Mouse (Mus musculus) liver, embryonic 11.5 days (tissue): ENCODE data around the gene Lrrc26. TPM values are rescaled to one million over a fixed set of nuclear protein-coding genes. Genes with fewer than 3 reads are reported as not detected.

Experiments
- ATAC-seq: fragments of 200-750 bp; cut with Nextera tagmentation; replicated peaks from 2 replicates; pipeline ENCODE4 v1.8.0; 2017; ENCODE audit warnings: moderate number of reproducible peaks, mild to moderate bottlenecking, moderate TSS enrichment, moderate library complexity; ENCODE audit not compliant: low FRiP score
- DNase-seq: peaks from one replicate; pipeline ENCODE4 v3.0.0-alpha.2; 2017; ENCODE audit warnings: low spot score
- H3K27ac ChIP-seq: fragments of 300-500 bp; sonication (generic); 2 replicates; pipeline ENCODE4 v1.5.1; 2014; ENCODE audit warnings: mild to moderate bottlenecking, low read depth, low read length, control low read depth
- H3K27me3 ChIP-seq: fragments of 300-500 bp; sonication (generic); replicated peaks from 2 replicates; pipeline ENCODE4 v1.6.1; 2014; ENCODE audit warnings: low read length, mixed read lengths; ENCODE audit not compliant: control insufficient read depth, insufficient read depth
- H3K36me3 ChIP-seq: fragments of 300-500 bp; sonication (generic); 2 replicates; pipeline ENCODE4 v1.6.1; 2014; ENCODE audit warnings: mild to moderate bottlenecking, low read length, moderate library complexity, mixed read lengths; ENCODE audit not compliant: control insufficient read depth, insufficient read depth
- H3K4me1 ChIP-seq: fragments of 300-500 bp; sonication (generic); replicated peaks from 2 replicates; pipeline ENCODE4 v1.6.1; 2014; ENCODE audit warnings: low read length, mixed read lengths; ENCODE audit not compliant: control insufficient read depth, insufficient read depth
- H3K4me2 ChIP-seq: fragments of 300-500 bp; sonication (generic); 2 replicates; pipeline ENCODE4 v1.6.1; 2014; ENCODE audit warnings: mild to moderate bottlenecking, control low read depth, moderate library complexity
- H3K4me3 ChIP-seq: fragments of 300-500 bp; sonication (generic); 2 replicates; pipeline ENCODE4 v1.5.1; 2014; ENCODE audit warnings: low read depth, low read length, control low read depth
- H3K9ac ChIP-seq: fragments of 300-500 bp; sonication (generic); 2 replicates; pipeline ENCODE4 v1.6.1; 2014; ENCODE audit warnings: low read depth, low read length, control low read depth
- H3K9me3 ChIP-seq: fragments of 300-500 bp; sonication (generic); 2 replicates; pipeline ENCODE4 v1.6.1; 2016; ENCODE audit warnings: low read length, inconsistent platforms, mixed read lengths; ENCODE audit not compliant: control insufficient read depth
- WGBS: fragments of 180-500 bp; shearing (Covaris S2); extraction: QIAGEN DNeasy Blood & Tissue Kit; methylation state at CpG from one replicate; pipeline ENCODE4 v1.1.7; 2014; 5-methylcytosine and 5-hydroxymethylcytosine counted together
- polyA plus RNA-seq: library from polyadenylated mRNA; unstranded; fragments of >200 nt; fragmentation: Nextera tagmentation; extraction: Ambion mirVana; gene quantifications from 2 replicates; pipeline ENCODE4 v1.2.1, GENCODE M21; 2014

Gene Lrrc26
- polyA plus RNA-seq, 1 experiment from 2014 or later, result not detected

GRCm38 (mm10) chr2:25263623-25264285 is 26.0 kb upstream of the Lrrc26 start:
- H3K27ac ChIP-seq, result no peak overlapping the region
- no peaks in the 10 kb centered on the region for H3K9me3 ChIP-seq
- H3K27me3 ChIP-seq, result peaks cover 3% of the 10 kb centered on the region; the same call in 1 of the 2 replicates
- peak overlapping the region; percentile 75 for H3K4me3 ChIP-seq
- H3K4me1 ChIP-seq, result peaks cover 32% of the 10 kb centered on the region
- no peaks in the 10 kb centered on the region for H3K36me3 ChIP-seq
- peak overlapping the region; percentile 63 for H3K9ac ChIP-seq
- peak overlapping the region; percentile 69 for H3K4me2 ChIP-seq
- DNase-seq (no peak), ATAC-seq (no peak)
- 30% methylated on average over 12 of the region's 12 CpGs for WGBS

GRCm38 (mm10) chr2:25264286-25264660 is 25.4 kb upstream of the Lrrc26 start:
- Histone ChIP-seq H3K36me3 (no peaks in the 10 kb centered on the region), H3K27me3 (peaks cover 3% of the 10 kb centered on the region; the same call in 1 of the 2 replicates), H3K9me3 (no peaks in the 10 kb centered on the region), H3K9ac (peak overlapping the region; percentile 20), H3K4me3 (peak overlapping the region; percentile 75), H3K27ac (no peak overlapping the region), H3K4me1 (peaks cover 32% of the 10 kb centered on the region), H3K4me2 (peak overlapping the region; percentile 69)
- no peak for ATAC-seq
- DNase-seq, result no peak
- WGBS, result 66% methylated on average over 5 of the region's 5 CpGs

GRCm38 (mm10) chr2:25264851-25265250 is 24.9 kb upstream of the Lrrc26 start:
- H3K27me3 ChIP-seq, result peaks cover 3% of the 10 kb centered on the region; the same call in 1 of the 2 replicates
- H3K4me1 ChIP-seq, result peaks cover 32% of the 10 kb centered on the region

GRCm38 (mm10) chr2:25265897-25266656 is 23.6 kb upstream of the Lrrc26 start:
- Histone ChIP-seq H3K9ac (peak overlapping the region; percentile 42; the same call in 1 of the 2 replicates), H3K36me3 (peaks cover 8% of the 10 kb centered on the region), H3K9me3 (no peaks in the 10 kb centered on the region), H3K4me1 (peaks cover 35% of the 10 kb centered on the region), H3K4me3 (peak overlapping the region; percentile 18; the same call in 1 of the 2 replicates), H3K4me2 (peak overlapping the region; percentile 60), H3K27ac (0 out of 2 replicates have a peak overlapping the region, but pooled peaks have one; percentile 19), H3K27me3 (peaks cover 3% of the 10 kb centered on the region; the same call in 1 of the 2 replicates)
- DNase-seq (no peak), ATAC-seq (no peak)
- WGBS, result 53% methylated on average over 6 of the region's 6 CpGs

More at GRCm38 (mm10) chr2:25264851-25265250, 24.9 kb upstream of the Lrrc26 start:
- H3K27ac ChIP-seq, result no peak overlapping the region
- H3K9me3 ChIP-seq, result no peaks in the 10 kb centered on the region
- peak overlapping the region; percentile 69 for H3K4me2 ChIP-seq
- H3K4me3 ChIP-seq, result peak overlapping the region; percentile 75; the same call in 1 of the 2 replicates
- 76% methylated on average over 3 of the region's 3 CpGs for WGBS
- H3K36me3 ChIP-seq, result peaks cover 2% of the 10 kb centered on the region
- ATAC-seq, result no peak
- DNase-seq, result no peak
- 0 out of 2 replicates have a peak overlapping the region, but pooled peaks have one; percentile 27 for H3K9ac ChIP-seq

- no peak for ATAC-seq
- peak overlapping the region; percentile 60 for H3K4me2 ChIP-seq
- no peaks in the 10 kb centered on the region for H3K9me3 ChIP-seq
- WGBS, result 37% methylated on average over 2 of the region's 2 CpGs
- H3K9ac ChIP-seq, result 0 out of 2 replicates have a peak overlapping the region, but pooled peaks have one; percentile 42
- H3K4me1 ChIP-seq, result peaks cover 40% of the 10 kb centered on the region
- DNase-seq, result no peak
- H3K36me3 ChIP-seq, result peaks cover 8% of the 10 kb centered on the region
- H3K4me3 ChIP-seq, result no peak overlapping the region
- peak overlapping the region; percentile 35; the same call in 1 of the 2 replicates for H3K27ac ChIP-seq
- peaks cover 3% of the 10 kb centered on the region; the same call in 1 of the 2 replicates for H3K27me3 ChIP-seq
Observed at GRCm38 (mm10) chr2:25266720-25267119, 23.0 kb upstream of the Lrrc26 start.

GRCm38 (mm10) chr2:25267241-25267640 is 22.5 kb upstream of the Lrrc26 start:
- peak overlapping the region; percentile 60; the same call in 1 of the 2 replicates for H3K4me2 ChIP-seq
- H3K4me3 ChIP-seq, result no peak overlapping the region
- peak overlapping the region; percentile 35; the same call in 1 of the 2 replicates for H3K27ac ChIP-seq
- no peak for DNase-seq
- no peak for ATAC-seq
- peaks cover 40% of the 10 kb centered on the region for H3K4me1 ChIP-seq
- H3K27me3 ChIP-seq, result peaks cover 3% of the 10 kb centered on the region; the same call in 1 of the 2 replicates
- H3K9ac ChIP-seq, result peak overlapping the region; percentile 31; the same call in 1 of the 2 replicates
- H3K9me3 ChIP-seq, result no peaks in the 10 kb centered on the region
- peaks cover 8% of the 10 kb centered on the region for H3K36me3 ChIP-seq

- Histone ChIP-seq H3K4me2 (no peak overlapping the region; the same call in 1 of the 2 replicates), H3K36me3 (peaks cover 8% of the 10 kb centered on the region), H3K4me3 (no peak overlapping the region), H3K9ac (no peak overlapping the region), H3K27ac (no peak overlapping the region), H3K9me3 (no peaks in the 10 kb centered on the region), H3K27me3 (peaks cover 3% of the 10 kb centered on the region; the same call in 1 of the 2 replicates), H3K4me1 (peaks cover 40% of the 10 kb centered on the region)
- ATAC-seq (no peak), DNase-seq (no peak)
- 77% methylated on average over 4 of the region's 4 CpGs for WGBS
Observed at GRCm38 (mm10) chr2:25267746-25268309, 21.9 kb upstream of the Lrrc26 start.

GRCm38 (mm10) chr2:25271827-25272511 is 17.7 kb upstream of the Lrrc26 start, which contains the start of the genes Ssna1 and Anapc2:
Gene Ssna1 (minus strand): TSS chr2:25272438.
Gene Anapc2 (plus strand): TSS chr2:25272478.
- under 1% methylated on average over 54 of the region's 55 CpGs for WGBS
- DNase-seq, result peak; percentile 97
- peak within 1 kb of the TSS; percentile 96 for H3K4me3 ChIP-seq
- no peaks in the 10 kb centered on the region for H3K27me3 ChIP-seq
- H3K9me3 ChIP-seq, result no peaks in the 10 kb centered on the region
- H3K36me3 ChIP-seq, result peaks cover 34% of the 10 kb centered on the region
- peak within 1 kb of the TSS; percentile 95 for H3K9ac ChIP-seq
- H3K4me1 ChIP-seq, result peaks cover 26% of the 10 kb centered on the region
- peak; percentile 93 for ATAC-seq
- peak within 1 kb of the TSS; percentile 81 for H3K27ac ChIP-seq
- H3K4me2 ChIP-seq, result peak within 1 kb of the TSS; percentile 92
